8 mouse cellular contexts compared by ENCODE assay signal in the genomic region with DNA sequence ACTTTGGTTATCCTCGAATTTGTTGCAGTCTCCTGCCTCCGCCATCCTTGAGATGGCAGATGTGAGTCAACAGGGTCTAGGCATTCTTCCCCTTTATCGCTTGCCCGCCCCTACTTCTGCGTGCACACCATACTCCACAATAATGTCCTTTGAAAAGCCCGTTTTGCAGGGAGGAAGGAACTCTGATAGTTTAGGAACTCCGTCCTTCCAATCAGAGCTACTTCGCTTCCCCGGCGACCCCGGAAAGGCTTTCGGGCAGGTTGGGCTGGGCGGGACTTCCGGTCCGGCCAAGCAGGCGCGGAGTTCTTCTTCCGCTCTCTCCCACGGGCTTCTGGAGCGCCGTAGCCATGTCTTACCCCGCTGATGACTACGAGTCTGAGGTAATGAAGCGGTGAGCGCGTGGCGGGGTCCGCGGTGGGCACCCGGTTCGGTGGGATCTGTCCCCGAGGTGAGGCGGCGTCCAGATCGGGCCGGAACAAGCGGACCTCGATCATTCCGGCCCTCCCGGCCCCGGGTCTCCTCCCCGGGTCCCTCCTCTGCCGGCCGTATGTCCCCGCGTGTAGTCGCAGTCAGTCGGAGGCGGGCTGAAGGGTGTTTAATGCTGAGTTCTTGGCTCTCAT. TPM values are rescaled to one million over a fixed set of nuclear protein-coding genes. Genes with fewer than 3 reads are reported as not detected.
A peak's percentile ranks its signal among the peaks of the same experiment; 100 is the strongest.
DNase-seq lines count a peak whose midpoint lies in the region; ATAC-seq and TF ChIP-seq lines count a peak whose summit lies in the region.

A gene (plus strand): TSS at position 267 of the 620 bp plus-strand sequence.

- WGBS in hindbrain, embryonic 13.5 days: under 1% methylated on average over 49 of the region's 49 CpGs

- H3K4me1 ChIP-seq in hindbrain, embryonic 13.5 days (replicated peaks): peaks cover 28% of the 10 kb centered on the region

- DNase-seq in Patski (ENCODE audit: low read depth, low spot score): no peak
- DNase-seq in cerebellum, postnatal 10 days: peak; percentile 91 to 92
- DNase-seq in frontal cortex, postnatal 14 days (ENCODE audit: low spot score in 2 of 2): peak; percentile 73 to 79
- DNase-seq in left cerebral cortex, adult 11 months (ENCODE audit: low spot score): peak; percentile 68
- peak; percentile 91 to 93 for DNase-seq in lung, postnatal 4 days
- peak; percentile 72 for DNase-seq in retina, postnatal 7 days (ENCODE audit: low read depth, low spot score)
- DNase-seq in urinary bladder, adult 2 months (ENCODE audit: low spot score): peak; percentile 75

- H3K4me2 ChIP-seq in hindbrain, embryonic 13.5 days: peak within 1 kb of the TSS; percentile 89

- H3K9ac ChIP-seq in hindbrain, embryonic 13.5 days: peak within 1 kb of the TSS; percentile 87

- no peak for TF ChIP-seq CTCF in Patski (IDR thresholded peaks at IDR 0.05)

- in situ Hi-C loops in Patski (cut with MboI; ENCODE audit: low pct_unique_long_range_greater_than_20kb): loop anchor here (5.0 kb wide), 1 partner anchor 38 kb away; no protein-coding TSS in a partner anchor

- H3K27ac ChIP-seq in hindbrain, embryonic 13.5 days: peak within 1 kb of the TSS; percentile 82

- POLR2A ChIA-PET in Patski (lab: Charles Lee): no interaction called here

- peak; percentile 72 for ATAC-seq in Patski
- peak; percentile 87 for ATAC-seq in hindbrain, embryonic 13.5 days (ENCODE audit: low FRiP score)

- CTCF ChIA-PET in Patski (lab: Charles Lee): interaction anchor here (2.5 kb wide), 1 partner anchor 37 kb away, joined by 14 read pairs; no protein-coding TSS in a partner anchor

- peaks cover 37% of the 10 kb centered on the region for H3K36me3 ChIP-seq in hindbrain, embryonic 13.5 days

- H3K9me3 ChIP-seq in hindbrain, embryonic 13.5 days: no peaks in the 10 kb centered on the region

- H3K27me3 ChIP-seq in Patski: no peaks in the 10 kb centered on the region
- no peaks in the 10 kb centered on the region for H3K27me3 ChIP-seq in hindbrain, embryonic 13.5 days

- peak within 1 kb of the TSS; percentile 97 for H3K4me3 ChIP-seq in hindbrain, embryonic 13.5 days

RNA-seq across cellular contexts. Expression of the gene that starts here (rescaled TPM):
- 220 TPM for polyA plus RNA-seq in Patski (2021)
- polyA plus RNA-seq in hindbrain, embryonic 13.5 days (2015; fragmentation: Nextera tagmentation; extraction: Ambion mirVana): 179 and 185 TPM in 2 replicates
- polyA plus RNA-seq in urinary bladder, adult 2 months (2012; rRNA removed): 125 and 145 TPM in 2 replicates
